Mouse (Mus musculus) embryonic fibroblast, embryonic 13.5 days (primary cell): Measurements from ENCODE around the gene H2al2a. TPM values are rescaled to one million over a fixed set of nuclear protein-coding genes. Genes with fewer than 3 reads are reported as not detected.

ENCODE experiments used
- H3K27ac ChIP-seq: 2 replicates; pipeline ENCODE4 v1.5.1; 2012; ENCODE audit warnings: low read length, control low read depth, inconsistent platforms; ENCODE audit not compliant: insufficient read depth
- H3K4me1 ChIP-seq: 2 replicates; pipeline ENCODE4 v1.6.1; 2011; ENCODE audit warnings: low read length; ENCODE audit not compliant: control insufficient read depth, insufficient read depth
- H3K4me3 ChIP-seq: 2 replicates; pipeline ENCODE4 v1.5.1; 2011; ENCODE audit warnings: mild to moderate bottlenecking, control low read depth, low read length; ENCODE audit not compliant: insufficient read depth
- CTCF ChIP-seq: IDR thresholded peaks from 2 replicates; pipeline ENCODE4 v1.5.1; 2011; ENCODE audit warnings: mild to moderate bottlenecking, control low read depth, low read length, moderate library complexity, borderline replicate concordance; ENCODE audit not compliant: insufficient read depth
- POLR2A ChIP-seq: IDR thresholded peaks from 2 replicates; pipeline ENCODE4 v1.6.1; 2011; ENCODE audit warnings: low read depth, mild to moderate bottlenecking, control low read depth, low read length, moderate library complexity
- polyA plus RNA-seq: library from polyadenylated mRNA; stranded (reverse); fragments of >200 nt; gene quantifications from 2 replicates; pipeline ENCODE4 v1.2.4, GENCODE M21; 2011; ENCODE audit warnings: low read depth; ENCODE audit not compliant: missing spikeins, insufficient read length

The H2al2a gene
- polyA plus RNA-seq, 1 experiment: not detected

- Histone ChIP-seq H3K4me3 (no peak overlapping the region), H3K4me1 (no peaks in the 10 kb centered on the region; the same call in 1 of the 2 replicates), H3K27ac (no peak overlapping the region)
- TF ChIP-seq POLR2A: no peak
- no peak for TF ChIP-seq CTCF
These were observed 32.9 kb upstream of the H2al2a start for GRCm38 (mm10) chr2:18029656-18030055.

GRCm38 (mm10) chr2:18028140-18029021 lies 31.6 kb upstream of the H2al2a start:
- Histone ChIP-seq H3K27ac (peak overlapping the region; percentile 86), H3K4me1 (no peaks in the 10 kb centered on the region; the same call in 1 of the 2 replicates), H3K4me3 (peak overlapping the region; percentile 48)
- TF ChIP-seq POLR2A (peak; percentile 83), CTCF (no peak)

DNA sequence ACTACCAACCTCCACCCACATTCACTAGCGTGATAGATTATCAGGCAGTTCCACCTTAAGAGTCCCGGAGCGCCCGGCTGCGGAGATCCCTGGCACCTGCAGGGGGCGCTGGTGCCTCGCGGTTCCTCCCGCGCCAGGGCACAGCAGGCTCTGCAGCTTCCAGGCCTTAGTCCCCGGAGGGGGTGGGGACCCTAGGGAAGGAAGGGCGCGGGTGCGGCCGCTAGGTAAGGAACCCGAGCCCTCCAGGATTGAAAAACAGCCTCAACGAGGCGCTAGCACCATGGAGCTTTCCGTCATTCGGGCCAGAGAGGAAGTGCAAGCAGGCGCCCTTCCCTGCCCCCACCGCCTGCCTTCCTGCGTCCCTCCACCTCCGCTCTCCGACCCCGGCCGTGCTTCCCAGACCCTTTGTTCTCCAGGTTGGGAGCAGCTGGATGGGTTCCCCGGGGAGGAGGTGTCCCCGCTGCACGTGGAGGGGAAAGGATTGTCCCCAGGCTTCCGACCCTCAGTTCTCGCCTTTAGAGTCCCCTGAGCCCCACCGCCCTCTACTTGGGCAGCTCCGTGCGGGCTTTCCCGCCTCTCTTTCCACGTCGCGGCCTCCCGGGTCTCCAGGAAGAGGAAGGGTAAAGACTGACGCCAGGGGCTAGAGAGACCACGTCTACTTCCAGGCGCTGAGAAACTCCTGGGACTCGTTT lies 30.8 kb upstream of the H2al2a start:
- H3K27ac ChIP-seq: peak overlapping the region; percentile 86
- TF ChIP-seq POLR2A: peak; percentile 69
- peak; percentile 64; the same call in 1 of the 2 replicates for TF ChIP-seq CTCF
- H3K4me1 ChIP-seq: no peaks in the 10 kb centered on the region
- peak overlapping the region; percentile 48 for H3K4me3 ChIP-seq

DNA sequence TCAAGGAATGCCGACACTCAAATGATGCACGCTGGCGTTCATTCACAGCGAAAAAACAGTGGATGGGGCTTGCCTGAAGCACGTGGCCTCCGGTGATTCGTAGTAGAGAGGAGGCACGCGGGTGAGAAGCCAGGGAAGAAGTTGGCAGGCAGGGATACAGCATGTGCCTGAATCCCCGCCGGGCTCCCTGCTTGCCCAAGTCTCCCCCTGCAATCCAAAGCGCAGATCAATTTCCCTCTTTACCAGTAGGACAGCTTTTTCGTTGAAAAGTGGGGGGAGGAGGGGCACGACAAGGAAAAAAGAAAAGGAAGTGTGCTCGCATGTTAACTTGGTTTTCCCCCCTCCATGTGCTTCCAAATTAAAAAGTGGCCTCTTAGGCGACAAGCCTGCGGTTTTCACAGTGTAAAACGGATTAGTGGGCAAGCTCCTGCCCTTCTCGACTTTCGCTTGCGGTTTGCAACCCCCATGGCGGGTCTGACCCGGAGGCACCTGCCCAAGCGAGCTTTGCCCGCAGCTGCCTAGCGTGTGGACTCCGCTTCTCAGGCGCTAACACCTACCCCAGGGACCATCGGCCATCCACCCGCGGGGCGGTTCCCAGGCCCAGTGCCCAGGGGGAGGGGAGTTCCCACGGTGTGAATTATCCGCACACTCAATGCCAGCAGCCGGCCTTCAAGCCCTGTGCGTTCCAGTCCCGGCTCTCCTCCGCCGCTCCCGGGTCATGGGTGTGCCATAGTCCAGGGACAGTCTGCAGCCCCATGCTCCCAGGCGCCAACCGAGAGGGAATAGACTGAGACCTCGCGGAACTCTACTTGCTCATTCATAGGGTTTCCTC lies 29.6 kb upstream of the H2al2a start:
- H3K4me3 ChIP-seq: peak overlapping the region; percentile 22
- TF ChIP-seq CTCF (no peak), POLR2A (no peak)
- no peak overlapping the region for H3K27ac ChIP-seq
- H3K4me1 ChIP-seq: no peaks in the 10 kb centered on the region

DNA sequence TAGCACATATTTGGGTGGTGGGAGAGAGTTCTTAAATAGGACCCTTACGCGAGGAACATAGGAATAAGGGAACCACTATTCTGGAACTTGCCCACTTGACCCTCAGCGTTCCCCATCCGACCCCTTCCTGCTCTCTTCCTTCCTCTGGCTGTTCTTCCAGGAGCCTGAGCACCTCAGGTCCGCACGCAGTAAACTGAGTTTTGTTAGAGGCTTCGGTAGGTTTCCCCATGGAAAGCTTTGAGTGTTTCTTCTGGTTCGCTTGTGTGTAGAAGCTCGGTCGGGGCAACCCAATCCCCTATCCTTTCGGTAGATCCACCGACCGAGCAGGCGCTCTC lies 29.0 kb upstream of the H2al2a start:
- Histone ChIP-seq H3K4me3 (peak overlapping the region; percentile 22), H3K4me1 (no peaks in the 10 kb centered on the region), H3K27ac (no peak overlapping the region)
- TF ChIP-seq CTCF (no peak), POLR2A (0 out of 2 replicates have a peak, but pooled peaks have one; percentile 6)

GRCm38 (mm10) chr2:18025116-18025515 lies 28.4 kb upstream of the H2al2a start:
- H3K4me3 ChIP-seq: no peak overlapping the region
- no peak for TF ChIP-seq POLR2A
- TF ChIP-seq CTCF: no peak

GRCm38 (mm10) chr2:18022886-18023285 lies 26.1 kb upstream of the H2al2a start:
- Histone ChIP-seq H3K27ac (no peak overlapping the region), H3K4me1 (no peaks in the 10 kb centered on the region), H3K4me3 (no peak overlapping the region)
- TF ChIP-seq CTCF (no peak), POLR2A (no peak)

More at GRCm38 (mm10) chr2:18025116-18025515, 28.4 kb upstream of the H2al2a start:
- Histone ChIP-seq H3K4me1 (no peaks in the 10 kb centered on the region), H3K27ac (no peak overlapping the region)

DNA sequence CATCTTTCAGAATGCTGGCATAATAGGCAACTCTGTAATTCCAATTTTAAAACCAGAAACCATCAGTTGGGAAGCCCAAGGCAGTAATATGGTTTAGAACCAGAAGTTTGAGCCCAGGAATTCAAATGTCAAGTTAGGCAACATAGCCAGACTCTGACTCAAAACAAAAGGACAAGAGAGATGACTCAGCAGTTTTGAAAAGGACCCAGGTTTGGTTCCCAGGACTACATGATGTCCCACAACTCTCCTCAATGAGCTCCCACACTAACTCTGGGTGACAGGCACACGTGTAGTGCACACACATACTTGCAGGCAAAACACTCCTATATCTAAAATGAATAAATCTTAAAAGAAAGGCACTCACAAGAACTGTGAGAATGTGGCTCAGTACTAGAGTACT lies 22.4 kb upstream of the H2al2a start:
- TF ChIP-seq POLR2A (no peak), CTCF (no peak)
- H3K27ac ChIP-seq: no peak overlapping the region
- H3K4me1 ChIP-seq: no peaks in the 10 kb centered on the region
- H3K4me3 ChIP-seq: no peak overlapping the region

- TF ChIP-seq POLR2A (no peak), CTCF (no peak)
- Histone ChIP-seq H3K27ac (no peak overlapping the region), H3K4me1 (no peaks in the 10 kb centered on the region), H3K4me3 (no peak overlapping the region)
These were observed 20.6 kb upstream of the H2al2a start for GRCm38 (mm10) chr2:18017321-18017720.

- Histone ChIP-seq H3K4me1 (no peaks in the 10 kb centered on the region), H3K27ac (no peak overlapping the region), H3K4me3 (no peak overlapping the region)
- TF ChIP-seq POLR2A: no peak
- TF ChIP-seq CTCF: no peak
These were observed 19.9 kb upstream of the H2al2a start for GRCm38 (mm10) chr2:18016639-18017038.
